Mouse (Mus musculus): Measurements from ENCODE around the gene Stard13.

Gene Stard13

DNA sequence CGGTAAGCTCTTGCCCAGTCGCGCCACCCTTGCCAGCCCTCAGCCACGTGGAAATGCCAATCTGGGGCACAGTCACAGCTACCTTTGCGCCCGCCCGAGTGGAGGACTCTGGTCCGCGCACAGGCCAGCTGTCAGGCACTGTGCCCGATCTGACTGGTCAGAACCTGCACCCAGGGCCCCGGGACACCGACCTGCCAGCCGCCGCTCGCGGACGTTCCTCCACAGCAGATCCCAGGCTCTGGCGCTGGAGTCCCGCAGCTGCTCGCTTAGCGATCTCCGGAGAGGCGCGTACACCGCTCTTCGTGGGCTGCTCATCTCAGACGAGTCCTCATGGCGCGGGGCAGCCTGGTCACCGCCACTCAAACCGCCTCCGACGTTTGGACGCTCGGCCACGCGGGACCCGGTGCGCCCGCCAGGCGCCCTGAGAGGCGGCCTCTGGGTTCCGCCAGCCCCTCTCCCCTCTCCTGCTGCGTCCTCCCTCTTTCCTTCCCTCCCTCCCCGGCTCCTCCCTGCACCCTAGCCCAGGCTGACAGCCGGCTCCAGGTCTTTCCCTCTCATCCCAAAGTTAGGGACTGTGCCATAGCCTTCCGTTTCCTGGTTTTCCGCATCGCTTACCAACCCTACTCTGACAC, at the start of gene Stard13:
Stard13 (minus strand) TSS at position 437 of the 632 bp plus-strand sequence.
- no peak for DNase-seq (ENCODE audit: low read depth, low spot score)

GRCm38 (mm10) chr5:151279531-151279930, 45.9 kb upstream of the Stard13 start:
- no peak for DNase-seq (ENCODE audit: low read depth, low spot score)

- DNase-seq (ENCODE audit: low read depth, low spot score) = no peak
Observed at GRCm38 (mm10) chr5:151277927-151278326, 44.3 kb upstream of the Stard13 start.

GRCm38 (mm10) chr5:151275986-151276385, 42.4 kb upstream of the Stard13 start:
- DNase-seq (ENCODE audit: low read depth, low spot score) = no peak

DNA sequence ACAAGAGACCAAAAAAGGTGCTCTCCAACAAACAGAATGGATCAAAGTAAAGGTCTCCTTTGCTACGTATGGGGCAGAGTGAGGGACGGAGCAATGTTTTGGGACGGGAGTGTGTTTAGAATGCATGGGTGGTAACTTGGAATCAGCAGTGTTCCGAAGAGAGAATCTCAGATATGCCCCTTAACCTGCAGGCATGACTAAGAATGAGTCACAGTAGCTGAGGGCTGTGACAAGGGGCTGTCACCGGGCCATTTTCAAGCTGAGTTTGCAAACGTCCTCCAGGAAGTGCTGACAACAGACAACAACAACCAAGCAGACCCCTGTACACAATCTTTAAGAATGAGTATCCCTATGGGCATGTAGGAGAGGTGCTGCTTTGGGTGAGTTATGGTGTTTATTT, 40.6 kb upstream of the Stard13 start:
- DNase-seq (ENCODE audit: low read depth, low spot score) = no peak

DNA sequence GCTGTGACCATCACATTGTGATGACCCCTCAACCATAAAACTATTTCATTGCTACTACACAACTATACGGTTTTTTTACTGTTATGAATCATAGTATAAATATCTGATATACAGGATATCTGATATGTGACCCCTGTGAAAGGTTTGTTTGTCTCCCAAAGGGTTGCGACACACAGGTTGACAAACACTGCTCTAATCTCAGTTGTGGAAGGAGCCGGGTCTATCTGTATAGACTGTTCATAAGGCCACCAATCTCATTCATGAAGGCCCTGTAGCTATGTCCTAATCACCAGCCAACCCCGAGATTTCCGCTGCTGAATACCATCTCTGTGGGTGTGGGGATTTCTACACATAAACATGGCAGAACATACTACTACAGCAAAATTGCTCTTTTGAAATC, 37.2 kb upstream of the Stard13 start:
- no peak for DNase-seq (ENCODE audit: low read depth, low spot score)

DNA sequence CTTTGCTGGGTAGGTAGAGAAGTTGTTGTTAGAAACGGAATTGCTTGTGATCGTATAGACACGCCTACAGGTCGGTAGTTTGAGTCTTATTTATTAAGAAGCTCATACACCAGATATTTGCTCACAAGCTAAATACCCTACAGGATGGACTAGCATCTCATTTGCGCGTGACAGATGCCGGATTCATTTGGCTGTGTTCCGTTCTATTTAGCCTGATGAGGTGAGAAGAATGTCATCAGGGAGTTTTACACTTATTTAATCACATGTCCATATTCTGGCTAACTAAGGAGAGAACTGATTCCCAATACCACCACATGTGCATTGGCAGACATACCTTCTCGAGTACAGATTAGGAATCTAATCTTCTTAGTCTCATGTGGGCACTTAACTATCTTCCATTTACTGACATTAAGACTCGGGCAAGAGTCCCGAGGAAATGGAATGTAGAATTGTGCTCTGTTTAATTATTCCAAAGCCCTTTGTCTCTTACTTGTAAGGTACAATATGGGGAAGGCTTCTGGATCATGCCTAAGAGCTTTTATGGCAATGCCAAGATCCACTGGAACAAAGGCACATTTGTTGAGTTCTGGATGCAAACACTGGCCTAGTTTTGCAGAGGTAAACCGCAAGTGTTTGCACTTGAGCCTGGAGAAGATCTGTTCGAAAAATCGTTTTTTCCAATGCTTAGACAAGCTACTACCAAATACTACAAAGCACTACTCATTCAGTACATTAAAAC, 33.4 kb upstream of the Stard13 start:
- no peak for DNase-seq (ENCODE audit: low read depth, low spot score)

DNA sequence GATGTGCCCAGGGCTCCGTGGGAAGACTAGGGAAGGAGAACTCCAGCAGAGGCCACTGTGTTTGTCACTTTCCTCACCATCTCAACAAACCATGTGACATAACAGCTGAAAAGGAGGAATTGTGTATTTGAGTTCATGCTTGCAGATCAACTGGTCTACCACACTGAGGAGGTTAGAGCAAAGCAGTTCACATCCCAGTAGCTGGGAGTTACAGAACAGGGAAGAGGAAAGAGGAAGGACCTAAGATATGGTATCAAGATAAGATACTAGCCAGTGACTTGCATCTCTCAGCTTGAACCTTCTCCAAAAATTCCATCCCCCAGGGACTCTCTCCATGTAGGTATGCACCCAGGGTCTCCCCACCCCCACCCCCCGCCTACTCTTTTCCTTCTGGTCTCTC, 27.9 kb upstream of the Stard13 start:
- DNase-seq (ENCODE audit: low read depth, low spot score) = no peak

DNA sequence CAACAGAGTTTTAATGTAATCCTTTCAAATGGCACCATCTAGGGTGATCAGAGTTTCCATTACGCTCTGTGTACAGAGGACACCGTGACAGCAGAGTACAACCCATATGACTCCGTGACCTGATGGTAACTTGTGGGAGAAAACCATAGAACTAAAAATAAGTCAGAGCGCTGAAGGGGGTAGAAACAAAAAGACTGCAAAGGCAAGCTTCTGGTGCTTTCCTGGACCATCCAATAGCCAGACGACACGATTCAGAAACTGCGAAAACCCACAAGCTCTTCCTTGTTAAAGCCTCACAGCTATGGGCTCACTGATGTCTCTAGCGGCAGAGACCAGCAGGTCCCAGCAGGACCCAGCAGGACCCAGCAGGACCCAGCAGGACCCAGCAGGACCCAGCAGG, 18.6 kb upstream of the Stard13 start:
- no peak for DNase-seq (ENCODE audit: low read depth, low spot score)

DNA sequence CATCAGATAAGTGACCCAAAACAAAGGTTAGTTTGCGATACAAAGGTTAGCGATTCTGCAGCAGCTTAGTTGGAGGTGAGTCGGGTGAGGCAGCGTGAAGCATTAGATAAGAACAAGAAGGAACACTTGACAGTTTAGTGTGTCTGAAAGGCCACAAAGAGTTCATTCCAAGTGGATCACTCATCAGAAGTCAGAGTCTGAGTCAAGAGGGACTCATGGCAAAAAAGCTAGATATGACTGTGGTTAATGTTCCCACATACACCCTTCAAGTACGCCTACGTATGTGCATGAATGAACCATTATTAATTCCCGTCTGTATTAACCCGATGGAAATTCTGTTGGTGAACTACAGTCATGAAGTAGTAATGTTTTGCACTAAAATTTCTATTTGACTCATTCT, 18.0 kb upstream of the Stard13 start:
- no peak for DNase-seq (ENCODE audit: low read depth, low spot score)

DNA sequence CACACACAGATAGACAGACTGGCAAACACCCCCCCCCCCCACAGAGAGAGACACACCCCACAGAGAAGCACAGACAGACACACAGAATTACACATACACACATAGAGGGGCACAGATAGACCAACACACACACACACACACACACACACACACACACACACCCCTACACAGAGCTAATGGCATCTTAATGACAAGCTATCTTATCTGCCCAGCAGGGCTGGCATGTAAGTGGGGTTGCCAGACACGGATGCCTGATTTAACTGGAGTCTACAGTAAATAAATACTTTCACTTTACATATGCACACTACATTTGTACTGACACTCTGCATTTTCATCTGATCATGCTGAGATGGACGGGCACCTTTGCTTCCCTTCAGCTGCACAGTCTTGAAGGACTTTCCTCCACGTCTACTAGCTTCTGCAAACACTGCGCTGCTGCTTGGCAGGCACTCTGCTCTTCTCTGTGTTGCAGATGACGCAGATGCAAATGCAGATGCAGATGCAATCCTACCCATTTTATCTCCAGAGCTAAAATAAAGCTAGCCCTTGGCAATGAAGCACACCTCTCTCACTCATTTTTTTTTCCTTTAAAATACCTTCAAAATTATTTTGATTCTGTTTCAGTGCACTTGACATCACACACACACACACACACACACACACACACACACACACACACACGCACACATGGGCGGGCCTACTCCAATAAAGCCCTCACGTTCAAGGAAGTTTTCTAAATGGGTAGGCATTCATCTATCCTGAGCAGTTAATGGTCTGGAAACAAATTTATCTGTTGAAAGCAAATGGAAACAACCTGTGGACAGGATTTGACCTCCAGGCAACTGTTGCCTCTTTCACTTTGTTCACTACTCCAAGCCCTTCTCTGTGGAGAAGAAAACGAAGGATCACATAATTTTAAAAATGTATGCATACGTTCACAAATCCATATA, 15.3 kb upstream of the Stard13 start:
- DNase-seq (ENCODE audit: low read depth, low spot score) = no peak

- DNase-seq (ENCODE audit: low read depth, low spot score) = no peak
Observed at GRCm38 (mm10) chr5:151248084-151248483, 14.4 kb upstream of the Stard13 start.

- DNase-seq (ENCODE audit: low read depth, low spot score) = peak; percentile 10
Observed at GRCm38 (mm10) chr5:151247115-151247875, 13.7 kb upstream of the Stard13 start.

GRCm38 (mm10) chr5:151246287-151246686, 12.7 kb upstream of the Stard13 start:
- DNase-seq (ENCODE audit: low read depth, low spot score) = no peak

- no peak for DNase-seq (ENCODE audit: low read depth, low spot score)
Observed at GRCm38 (mm10) chr5:151245571-151245970, 11.9 kb upstream of the Stard13 start.

DNA sequence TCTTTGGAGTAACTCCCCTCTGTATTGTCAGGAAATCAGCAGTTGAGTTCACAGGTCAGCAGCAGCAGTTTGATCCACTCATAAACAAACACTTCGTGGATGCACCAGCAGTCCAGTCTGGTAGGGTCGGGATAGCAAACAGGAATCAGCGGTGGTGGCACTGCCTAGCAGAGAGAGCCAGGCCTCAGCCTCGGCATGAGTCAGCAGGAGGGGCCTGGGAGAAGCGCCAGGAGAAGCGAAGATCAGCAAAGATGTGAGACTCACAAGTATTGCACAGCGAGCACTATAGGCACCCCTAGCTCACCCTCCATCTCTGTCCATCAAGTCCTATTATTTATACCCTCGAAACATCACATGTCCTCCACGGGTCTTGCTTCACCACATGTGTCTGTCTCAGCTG, 5.1 kb upstream of the Stard13 start:
- DNase-seq (ENCODE audit: low read depth, low spot score) = no peak

DNA sequence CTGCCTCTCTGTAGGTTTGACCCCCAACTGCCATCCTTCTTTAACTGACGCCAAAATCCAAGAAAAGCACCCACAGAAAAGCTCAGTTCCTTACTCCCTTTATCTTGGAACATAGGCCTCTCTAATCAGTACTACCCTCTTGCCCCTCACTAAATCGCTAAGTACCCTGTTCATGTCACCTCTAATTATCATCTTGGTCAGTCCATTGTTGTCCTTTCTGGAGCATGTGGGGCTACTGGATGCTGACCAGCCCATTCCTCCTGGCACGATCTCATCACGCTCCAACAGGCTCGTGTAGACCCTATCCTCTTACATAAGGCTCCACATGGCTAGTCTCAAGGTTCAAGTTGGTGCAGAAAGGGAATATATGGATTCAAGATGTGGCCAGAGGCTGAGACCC, 2.8 kb upstream of the Stard13 start:
- DNase-seq (ENCODE audit: low read depth, low spot score) = no peak

DNA sequence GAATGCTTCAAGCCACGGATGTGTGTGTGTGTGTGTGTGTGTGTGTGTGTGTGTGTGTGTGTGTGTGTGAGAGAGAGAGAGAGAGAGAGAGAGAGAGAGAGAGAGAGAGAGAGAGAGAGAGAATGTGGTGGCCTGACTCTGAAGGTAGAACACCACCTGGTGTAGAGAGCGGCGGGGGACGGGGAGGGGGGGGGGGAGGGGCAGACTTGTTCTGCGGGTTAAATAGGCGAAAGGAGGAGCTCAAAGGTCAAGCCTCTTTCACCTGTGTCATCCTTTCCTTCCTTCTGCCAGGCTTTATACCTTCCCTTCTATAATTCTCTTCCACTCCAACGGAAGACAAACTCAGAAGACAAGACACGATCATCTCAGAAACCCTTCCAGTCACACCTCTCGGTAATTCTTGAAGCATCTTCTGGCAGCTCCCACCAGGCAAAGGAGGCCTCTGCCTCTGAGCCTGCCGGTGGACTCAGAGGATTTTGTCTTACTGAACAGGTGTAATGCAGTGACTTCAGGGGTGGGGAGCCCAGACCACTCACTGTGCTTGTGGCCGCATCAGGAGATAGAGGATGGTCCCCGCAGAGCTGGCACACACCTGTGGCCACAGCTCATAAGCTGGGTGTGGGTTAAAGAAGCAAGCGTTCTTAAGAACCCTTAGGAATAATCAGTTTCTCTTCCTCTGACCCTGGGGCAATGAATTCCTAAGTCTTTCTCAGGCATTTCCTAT, 898 bp downstream of the Stard13 start:
- DNase-seq (ENCODE audit: low read depth, low spot score) = no peak

DNA sequence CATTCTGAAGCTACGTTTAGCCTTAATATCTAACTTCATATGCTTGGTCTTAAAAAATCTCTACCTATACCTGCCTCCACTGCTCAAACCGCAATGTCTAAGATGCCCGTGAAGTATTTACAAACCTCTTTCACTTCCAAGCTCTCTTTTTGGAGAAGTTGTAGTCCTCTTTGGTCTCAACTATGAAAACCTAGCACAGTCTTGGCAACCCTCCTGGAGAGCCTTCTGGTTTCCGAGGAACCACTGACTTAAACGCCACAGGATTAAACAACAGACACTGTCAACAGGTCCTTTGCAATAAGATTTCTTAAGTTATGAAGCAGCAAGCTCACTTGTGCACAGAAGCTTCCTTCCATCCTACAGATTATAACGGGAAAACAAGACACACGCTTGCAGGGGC, 1.8 kb downstream of the Stard13 start:
- DNase-seq (ENCODE audit: low read depth, low spot score) = no peak

DNA sequence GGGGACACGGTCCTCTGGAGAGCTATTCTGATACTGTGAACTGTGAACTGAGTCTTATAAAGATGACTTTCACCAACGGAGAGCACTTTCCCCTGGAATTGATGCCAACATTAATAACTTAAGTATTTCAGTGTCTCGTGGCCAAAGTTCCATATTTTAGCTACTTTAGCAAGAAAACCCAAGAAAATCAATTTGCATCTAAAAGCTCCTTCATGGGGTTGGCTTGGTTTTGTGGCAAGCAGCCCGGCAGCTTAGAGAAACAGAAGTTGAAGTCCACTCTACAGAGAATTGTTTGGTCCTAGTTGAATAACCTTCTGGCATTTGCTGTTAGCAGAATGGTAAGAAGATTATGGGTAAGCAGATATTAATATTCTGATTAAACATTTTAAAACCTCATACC, 2.2 kb downstream of the Stard13 start:
- DNase-seq (ENCODE audit: low read depth, low spot score) = no peak

GRCm38 (mm10) chr5:151230427-151230826, 3.2 kb downstream of the Stard13 start:
- no peak for DNase-seq (ENCODE audit: low read depth, low spot score)
